Mouse (Mus musculus) testis, adult 2 months (tissue): Measurements from ENCODE around the gene Olfr288. TPM values are rescaled to one million over a fixed set of nuclear protein-coding genes. Genes with fewer than 3 reads are reported as not detected.

Experiments used
- H3K27ac ChIP-seq: fragments of 200-500 bp; 2 replicates; pipeline ENCODE4 v1.5.1; 2012; ENCODE audit warnings: low read depth, low read length; ENCODE audit not compliant: control insufficient read depth, insufficient read depth
- H3K27me3 ChIP-seq: fragments of 200-500 bp; 2 replicates; pipeline ENCODE4 v1.6.1; 2012; ENCODE audit warnings: mild to moderate bottlenecking, low read length, moderate library complexity; ENCODE audit not compliant: control insufficient read depth, insufficient read depth
- H3K36me3 ChIP-seq: fragments of 200-500 bp; 2 replicates; pipeline ENCODE4 v1.6.1; 2012; ENCODE audit warnings: mild to moderate bottlenecking, low read length; ENCODE audit not compliant: control insufficient read depth, insufficient read depth
- H3K4me1 ChIP-seq: fragments of 200-500 bp; 2 replicates; pipeline ENCODE4 v1.6.1; 2012; ENCODE audit warnings: low read length; ENCODE audit not compliant: control insufficient read depth, insufficient read depth
- H3K4me3 ChIP-seq: fragments of 200-500 bp; 2 replicates; pipeline ENCODE4 v1.5.1; 2012; ENCODE audit warnings: low read depth, mild to moderate bottlenecking, low read length, moderate library complexity, mixed read lengths; ENCODE audit not compliant: control insufficient read depth
- CTCF ChIP-seq: fragments of 200-500 bp; IDR thresholded peaks from 2 replicates; pipeline ENCODE4 v1.5.1; 2012; ENCODE audit warnings: low read depth, mild to moderate bottlenecking, inconsistent platforms, low read length, moderate library complexity; ENCODE audit not compliant: control insufficient read depth, insufficient read depth, insufficient replicate concordance
- POLR2A ChIP-seq: fragments of 200-500 bp; IDR thresholded peaks from 2 replicates; pipeline ENCODE4 v1.6.1; 2012; ENCODE audit warnings: low read depth, mild to moderate bottlenecking, inconsistent platforms, low read length, moderate library complexity; ENCODE audit not compliant: control insufficient read depth
- polyA plus RNA-seq: library from polyadenylated mRNA; depleted of rRNA; stranded (reverse); fragments of >200 nt; gene quantifications from 2 replicates; pipeline ENCODE4 v1.2.3, GENCODE M21; 2012; rRNA removed

The Olfr288 gene
- polyA plus RNA-seq, 1 experiment = not detected

DNA sequence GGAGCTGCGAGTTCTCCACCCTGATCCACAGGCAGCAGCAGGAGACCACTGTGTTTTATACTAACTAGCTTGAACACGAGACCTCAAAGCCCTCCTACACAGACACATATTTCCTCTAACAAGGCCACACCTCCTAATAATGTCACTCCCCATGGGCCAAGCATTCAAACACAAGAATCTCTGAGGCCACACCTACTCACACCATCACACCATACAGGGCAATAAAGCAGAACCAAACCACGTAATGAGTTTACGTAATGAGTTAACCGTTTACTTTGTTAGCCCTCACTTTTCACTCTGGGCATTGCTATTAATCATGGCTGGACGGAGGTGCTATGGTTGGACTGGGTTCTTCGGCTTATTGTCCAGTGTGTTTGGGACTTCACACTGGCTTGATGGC lies 55.6 kb downstream of the Olfr288 start:
- H3K4me3 ChIP-seq = no peak overlapping the region
- H3K36me3 ChIP-seq = no peaks in the 10 kb centered on the region
- TF ChIP-seq CTCF (no peak), POLR2A (no peak)
- peaks cover 2% of the 10 kb centered on the region for H3K4me1 ChIP-seq
- H3K27ac ChIP-seq = no peak overlapping the region
- no peaks in the 10 kb centered on the region for H3K27me3 ChIP-seq

DNA sequence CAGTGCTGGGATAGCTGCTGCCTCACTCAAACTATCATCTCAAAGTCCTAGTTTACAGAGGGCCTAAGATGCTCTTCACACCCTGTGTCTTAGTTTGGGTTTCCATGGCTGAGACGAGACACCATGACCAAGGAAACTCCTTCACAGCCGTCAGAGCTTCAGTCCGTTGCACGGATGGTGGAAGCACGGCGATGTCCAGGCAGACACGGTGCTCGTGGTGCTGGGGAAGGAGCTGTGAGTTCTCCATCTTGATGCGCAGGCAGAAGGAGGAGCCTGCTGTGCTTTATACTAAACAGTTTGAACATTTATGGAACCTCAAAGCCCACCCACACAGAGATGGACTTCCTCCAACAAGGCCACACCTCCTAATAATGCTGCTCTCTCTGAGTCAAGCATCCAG lies 58.5 kb downstream of the Olfr288 start:
- Histone ChIP-seq H3K4me1 (no peaks in the 10 kb centered on the region), H3K27ac (no peak overlapping the region), H3K36me3 (peaks cover 2% of the 10 kb centered on the region; the same call in 1 of the 2 replicates), H3K4me3 (no peak overlapping the region), H3K27me3 (no peaks in the 10 kb centered on the region)
- TF ChIP-seq CTCF (no peak), POLR2A (no peak)

Other genes with a start within 250 kb of the Olfr288 start
- 55.7 and 58.7 TPM in 2 replicates for gene Tmem106c, start 231.3 kb downstream of the Olfr288 start, polyA plus RNA-seq
- gene Col2a1, start 190.8 kb downstream of the Olfr288 start, polyA plus RNA-seq = 13.5 and 14.6 TPM in 2 replicates
- 117 and 124 TPM in 2 replicates for gene Pfkm, start 103.0 kb downstream of the Olfr288 start, polyA plus RNA-seq
- gene Senp1, start 101.8 kb downstream of the Olfr288 start, polyA plus RNA-seq = 24.8 and 27.3 TPM in 2 replicates
- 131 and 132 TPM in 2 replicates for gene Asb8, start 29.9 kb downstream of the Olfr288 start, polyA plus RNA-seq
- 28.1 and 31.3 TPM in 2 replicates for gene Ccdc184, start 28.4 kb downstream of the Olfr288 start, polyA plus RNA-seq
- gene Gm44579, start 25.4 kb upstream of the Olfr288 start, polyA plus RNA-seq = not detected in 2 replicates
- gene Olfr287, start 25.5 kb upstream of the Olfr288 start, polyA plus RNA-seq = not detected in 2 replicates
- gene Olfr286, start 38.9 kb upstream of the Olfr288 start, polyA plus RNA-seq = not detected in 2 replicates
- gene H1fnt, start 61.8 kb upstream of the Olfr288 start, polyA plus RNA-seq = 627 and 718 TPM in 2 replicates
- 0.65 and 0.81 TPM in 2 replicates for gene Zfp641, start 100.6 kb upstream of the Olfr288 start, polyA plus RNA-seq
- gene Olfr285, start 121.8 kb upstream of the Olfr288 start, polyA plus RNA-seq = not detected in 2 replicates
- not detected in 2 replicates for gene Olfr284, start 145.4 kb upstream of the Olfr288 start, polyA plus RNA-seq
- gene Olfr283, start 185.4 kb upstream of the Olfr288 start, polyA plus RNA-seq = not detected in 2 replicates
- gene Olfr282, start 235.7 kb upstream of the Olfr288 start, polyA plus RNA-seq = 0.11 TPM in 1 of 2 replicates, not detected in the other